Mouse (Mus musculus) C2C12 (cell line): ENCODE results near the gene Gm6169.

Source experiments
- CEBPB ChIP-seq: IDR thresholded peaks from one replicate; pipeline ENCODE4 v1.6.1; 2011; ENCODE audit warnings: low read depth, mild to moderate bottlenecking, control low read depth, moderate library complexity
- CTCF ChIP-seq: IDR thresholded peaks from one replicate; pipeline ENCODE4 v1.5.1; 2011; ENCODE audit not compliant: control insufficient read depth, insufficient read depth, insufficient read length
- USF1 ChIP-seq: IDR thresholded peaks from one replicate; pipeline ENCODE4 v1.6.1; 2011; ENCODE audit warnings: low read depth, mild to moderate bottlenecking, control low read depth, moderate library complexity

- no peak for TF ChIP-seq CTCF
- TF ChIP-seq CEBPB: no peak
- no peak for TF ChIP-seq USF1
These were observed 34.6 kb downstream of the Gm6169 start for GRCm38 (mm10) chr13:97064413-97064812.
